Mouse (Mus musculus) MEL (cell line): Measurements from ENCODE around the gene Rsrp1. TPM values are rescaled to one million over a fixed set of nuclear protein-coding genes. Genes with fewer than 3 reads are reported as not detected.
A peak's percentile ranks its signal among the peaks of the same experiment; 100 is the strongest.
"Not testable (repeated sequence)": the region's sequence is repeated elsewhere in the genome, so short reads cannot be mapped to it uniquely, and the experiment has no call there.

Experiments used
- DNase-seq: peaks from one replicate; pipeline ENCODE4 v3.0.0; 2011; ENCODE audit warnings: low read depth, low spot score
- H3K27ac ChIP-seq: 2 replicates; pipeline ENCODE4 v1.5.1; 2012; ENCODE audit warnings: low read depth, mild to moderate bottlenecking, control low read depth, low read length, moderate library complexity; ENCODE audit not compliant: control insufficient read depth
- H3K27me3 ChIP-seq, 2 experiments: fragments of 150-350 bp in 1 of 2; sonication (generic) in 1 of 2; 2 replicates each; pipeline ENCODE4 v1.6.1; 2012; ENCODE audit warnings: low read length in 2 of 2, mild to moderate bottlenecking in 2 of 2, improper control_type of control experiment in 1 of 2, moderate library complexity in 1 of 2; ENCODE audit not compliant: insufficient read depth in 2 of 2, control insufficient read depth in 1 of 2
- H3K36me3 ChIP-seq, 2 experiments: 2 replicates each; pipeline ENCODE4 v1.6.1; 2012 to 2014; ENCODE audit warnings: low read length in 2 of 2, improper control_type of control experiment in 1 of 2, inconsistent platforms in 1 of 2, mild to moderate bottlenecking in 1 of 2; ENCODE audit not compliant: insufficient read depth in 2 of 2, control insufficient read depth in 1 of 2
- H3K4me1 ChIP-seq, 2 experiments: fragments of 150-350 bp in 1 of 2; sonication (generic) in 1 of 2; 2 replicates each; pipeline ENCODE4 v1.6.1; 2012; ENCODE audit warnings: low read length in 2 of 2, improper control_type of control experiment in 1 of 2, mild to moderate bottlenecking in 1 of 2; ENCODE audit not compliant: insufficient read depth in 2 of 2, control insufficient read depth in 1 of 2
- H3K4me3 ChIP-seq, 2 experiments: fragments of 150-350 bp in 1 of 2; sonication (generic) in 1 of 2; 2 replicates each; pipeline ENCODE4 v1.5.1; 2012; ENCODE audit warnings: low read depth in 2 of 2, low read length in 2 of 2, mild to moderate bottlenecking in 2 of 2, moderate library complexity in 2 of 2, control low read depth in 1 of 2, improper control_type of control experiment in 1 of 2; ENCODE audit not compliant: control insufficient read depth in 1 of 2, insufficient read depth in 1 of 2
- H3K79me2 ChIP-seq: 2 replicates; pipeline ENCODE4 v1.6.1; 2012; ENCODE audit warnings: mild to moderate bottlenecking, low read length, moderate library complexity; ENCODE audit not compliant: control insufficient read depth, poor library complexity, insufficient read depth
- H3K9ac ChIP-seq: 2 replicates; pipeline ENCODE4 v1.6.1; 2012; ENCODE audit warnings: low read depth, mild to moderate bottlenecking, control low read depth, low read length, moderate library complexity; ENCODE audit not compliant: control insufficient read depth, poor library complexity, severe bottlenecking
- H3K9me3 ChIP-seq: fragments of 150-350 bp; sonication (generic); replicated peaks from 2 replicates; pipeline ENCODE4 v1.6.1; 2012; ENCODE audit warnings: mild to moderate bottlenecking, low read length, improper control_type of control experiment, moderate library complexity; ENCODE audit not compliant: insufficient read depth
- BHLHE40 ChIP-seq: IDR thresholded peaks from 2 replicates; pipeline ENCODE4 v1.6.1; 2012; ENCODE audit warnings: low read depth, mild to moderate bottlenecking, inconsistent platforms, low read length, improper control_type of control experiment, borderline replicate concordance
- CHD1 ChIP-seq: IDR thresholded peaks from 2 replicates; pipeline ENCODE4 v1.6.1; 2012; ENCODE audit warnings: low read depth, mild to moderate bottlenecking, inconsistent platforms, low read length, improper control_type of control experiment
- CHD2 ChIP-seq: IDR thresholded peaks from 2 replicates; pipeline ENCODE4 v1.6.1; 2011; ENCODE audit warnings: low read length, improper control_type of control experiment
- CTCF ChIP-seq, 3 experiments: IDR thresholded peaks in 2 of 3; conservative IDR thresholded peaks in 1 of 3; 2 replicates each; pipeline ENCODE4 v1.5.1; 2011 to 2012; ENCODE audit warnings: low read length in 3 of 3, low read depth in 2 of 3, mild to moderate bottlenecking in 2 of 3, improper control_type of control experiment in 1 of 3, inconsistent platforms in 1 of 3, mixed read lengths in 1 of 3, moderate library complexity in 1 of 3; ENCODE audit not compliant: control insufficient read depth in 1 of 3, insufficient read depth in 1 of 3, poor library complexity in 1 of 3, severe bottlenecking in 1 of 3
- E2F4 ChIP-seq: IDR thresholded peaks from 2 replicates; pipeline ENCODE4 v1.6.1; 2011; ENCODE audit warnings: low read depth, low read length, improper control_type of control experiment, borderline replicate concordance
- ELF1 ChIP-seq: IDR thresholded peaks from 2 replicates; pipeline ENCODE4 v1.6.1; 2014; ENCODE audit warnings: low read depth, mild to moderate bottlenecking, inconsistent platforms, low read length, improper control_type of control experiment, moderate library complexity
- ETS1 ChIP-seq: IDR thresholded peaks from 2 replicates; pipeline ENCODE4 v1.6.1; 2012; ENCODE audit warnings: low read depth, mild to moderate bottlenecking, inconsistent platforms, low read length, improper control_type of control experiment, moderate library complexity
- GABPA ChIP-seq: IDR thresholded peaks from 2 replicates; pipeline ENCODE4 v1.6.1; 2012; ENCODE audit warnings: low read depth, mild to moderate bottlenecking, inconsistent platforms, low read length, improper control_type of control experiment, moderate library complexity
- GATA1 ChIP-seq: IDR thresholded peaks from 2 replicates; pipeline ENCODE4 v1.6.1; 2011; ENCODE audit warnings: low read depth, low read length, improper control_type of control experiment
- HCFC1 ChIP-seq: IDR thresholded peaks from 2 replicates; pipeline ENCODE4 v1.6.1; 2012; ENCODE audit warnings: low read depth, mild to moderate bottlenecking, inconsistent platforms, low read length, improper control_type of control experiment, moderate library complexity
- JUND ChIP-seq: IDR thresholded peaks from 2 replicates; pipeline ENCODE4 v1.6.1; 2011; ENCODE audit warnings: low read depth, mild to moderate bottlenecking, improper control_type of control experiment, low read length
- KAT2A ChIP-seq: conservative IDR thresholded peaks from 2 replicates; pipeline ENCODE4 v1.6.1; 2012; ENCODE audit warnings: low read depth, low read length, improper control_type of control experiment, inconsistent platforms
- MAFK ChIP-seq: IDR thresholded peaks from 2 replicates; pipeline ENCODE4 v1.6.1; 2011; ENCODE audit warnings: low read depth, mild to moderate bottlenecking, low read length, improper control_type of control experiment, borderline replicate concordance
- MAX ChIP-seq: IDR thresholded peaks from 2 replicates; pipeline ENCODE4 v1.6.1; 2011; ENCODE audit warnings: low read length, improper control_type of control experiment
- MEF2A ChIP-seq: IDR thresholded peaks from 2 replicates; pipeline ENCODE4 v1.6.1; 2014; ENCODE audit warnings: low read depth, mild to moderate bottlenecking, inconsistent platforms, low read length, improper control_type of control experiment; ENCODE audit not compliant: poor library complexity, insufficient replicate concordance, severe bottlenecking; ENCODE audit errors: extremely low read depth
- MXI1 ChIP-seq: IDR thresholded peaks from 2 replicates; pipeline ENCODE4 v1.6.1; 2011; ENCODE audit warnings: mild to moderate bottlenecking, low read depth, low read length, improper control_type of control experiment
- MYB ChIP-seq: IDR thresholded peaks from 2 replicates; pipeline ENCODE4 v1.6.1; 2011; ENCODE audit warnings: mild to moderate bottlenecking, low read depth, low read length, improper control_type of control experiment
- NELFE ChIP-seq: IDR thresholded peaks from 2 replicates; pipeline ENCODE4 v1.6.1; 2011; ENCODE audit warnings: low read depth, low read length, improper control_type of control experiment
- NRF1 ChIP-seq: IDR thresholded peaks from 2 replicates; pipeline ENCODE4 v1.6.1; 2014; ENCODE audit warnings: low read depth, mild to moderate bottlenecking, inconsistent platforms, low read length, improper control_type of control experiment, moderate library complexity; ENCODE audit not compliant: poor library complexity, insufficient read depth, severe bottlenecking
- POLR2A ChIP-seq, 2 experiments: IDR thresholded peaks; 2 replicates each; pipeline ENCODE4 v1.6.1; 2011 to 2012; ENCODE audit warnings: low read length in 2 of 2, mild to moderate bottlenecking in 2 of 2, control low read depth in 1 of 2, improper control_type of control experiment in 1 of 2, low read depth in 1 of 2, moderate library complexity in 1 of 2; ENCODE audit not compliant: control insufficient read depth in 1 of 2, insufficient read depth in 1 of 2, poor library complexity in 1 of 2
- POLR2AphosphoS2 ChIP-seq: IDR thresholded peaks from 2 replicates; pipeline ENCODE4 v1.6.1; 2011; ENCODE audit warnings: low read length, improper control_type of control experiment
- RAD21 ChIP-seq: IDR thresholded peaks from 2 replicates; pipeline ENCODE4 v1.6.1; 2011; ENCODE audit warnings: mild to moderate bottlenecking, low read depth, low read length, improper control_type of control experiment
- RCOR1 ChIP-seq: IDR thresholded peaks from 2 replicates; pipeline ENCODE4 v1.6.1; 2012; ENCODE audit warnings: low read depth, mild to moderate bottlenecking, inconsistent platforms, low read length, improper control_type of control experiment
- SIN3A ChIP-seq: IDR thresholded peaks from 2 replicates; pipeline ENCODE4 v1.6.1; 2012; ENCODE audit warnings: low read length, improper control_type of control experiment, inconsistent platforms
- SMC3 ChIP-seq: IDR thresholded peaks from 2 replicates; pipeline ENCODE4 v1.6.1; 2011; ENCODE audit warnings: low read depth, low read length, improper control_type of control experiment
- TAL1 ChIP-seq: IDR thresholded peaks from 2 replicates; pipeline ENCODE4 v1.6.1; 2012; ENCODE audit warnings: mild to moderate bottlenecking, inconsistent platforms, low read length, moderate library complexity, mixed read lengths
- TBP ChIP-seq: IDR thresholded peaks from 2 replicates; pipeline ENCODE4 v1.8.0; 2011; ENCODE audit warnings: low read depth, low read length, improper control_type of control experiment
- UBTF ChIP-seq: IDR thresholded peaks from 2 replicates; pipeline ENCODE4 v1.6.1; 2012; ENCODE audit warnings: low read depth, mild to moderate bottlenecking, inconsistent platforms, low read length, improper control_type of control experiment, moderate library complexity, borderline replicate concordance; ENCODE audit not compliant: insufficient read depth
- USF1 ChIP-seq: IDR thresholded peaks from 2 replicates; pipeline ENCODE4 v1.6.1; 2014; ENCODE audit warnings: low read depth, mild to moderate bottlenecking, inconsistent platforms, low read length, improper control_type of control experiment, moderate library complexity
- ZC3H11A ChIP-seq: IDR thresholded peaks from 2 replicates; pipeline ENCODE4 v1.6.1; 2012; ENCODE audit warnings: low read depth, mild to moderate bottlenecking, inconsistent platforms, low read length, improper control_type of control experiment
- ZMIZ1 ChIP-seq: IDR thresholded peaks from 2 replicates; pipeline ENCODE4 v1.6.1; 2012; ENCODE audit warnings: low read depth, mild to moderate bottlenecking, inconsistent platforms, low read length, improper control_type of control experiment, moderate library complexity
- polyA plus RNA-seq, 2 experiments: library from polyadenylated mRNA; stranded (reverse) in 1 of 2; unstranded in 1 of 2; fragments of >175 nt in 1 of 2; fragments of >200 nt in 1 of 2; gene quantifications; 2 replicates each; pipeline versions ENCODE4 v1.2.1 to v1.2.4; 2012; ENCODE audit warnings: low replicate concordance in 2 of 2, low read depth in 1 of 2; ENCODE audit not compliant: insufficient read length in 2 of 2, insufficient read depth in 1 of 2, missing spikeins in 1 of 2
- total RNA-seq: library from RNA; depleted of rRNA; stranded (reverse); fragments of 300-350 nt; gene quantifications from 2 replicates; pipeline ENCODE4 v1.2.3, GENCODE M21; 2012

Gene Rsrp1
- total and polyA plus RNA-seq, 3 experiments, result 59.5 to 110 TPM; not detected in 1

- not testable (repeated sequence) for H3K9me3 ChIP-seq, H3K27me3 ChIP-seq, H3K4me3 ChIP-seq, H3K9ac ChIP-seq
- peak overlapping the region; percentile 1; the same call in 1 of the 2 replicates for H3K27ac ChIP-seq
- peaks cover 5 to 16% of the 10 kb centered on the region in 2 experiments for H3K4me1 ChIP-seq
- peak; percentile 64 for DNase-seq
- TF ChIP-seq ZMIZ1 (peak; percentile 48; the same call in 1 of the 2 replicates), POLR2AphosphoS2 (peak; percentile 51; the same call in 1 of the 2 replicates), TBP (peak; percentile 81), POLR2A (IDR thresholded peaks at IDR 0.05; ENCODE audit: control insufficient read depth in 1 of 2, insufficient read depth in 1 of 2, low read depth in 1 of 2, low read length in 2 of 2, poor library complexity in 1 of 2) (peak in 1 of 2 experiments; percentile 68; a peak in 1 of 4 replicates), NELFE (peak; percentile 53)
- H3K36me3 ChIP-seq, result peaks cover 5 to 15% of the 10 kb centered on the region in 2 experiments
- peaks cover 11% of the 10 kb centered on the region for H3K79me2 ChIP-seq
Measured at GRCm38 (mm10) chr4:134911406-134911805, 12.0 kb upstream of the Rsrp1 start.

GRCm38 (mm10) chr4:134913413-134913812 is 10.0 kb upstream of the Rsrp1 start:
- H3K4me3 ChIP-seq, result peak overlapping the region in 1 of 2 experiments; percentile 94; a peak in 2 of 4 replicates
- H3K9me3 ChIP-seq, result no peaks in the 10 kb centered on the region
- H3K4me1 ChIP-seq, result peaks cover 21 to 34% of the 10 kb centered on the region in 2 experiments
- H3K9ac ChIP-seq, result peak overlapping the region; percentile 85; the same call in 1 of the 2 replicates
- no peak overlapping the region for H3K27ac ChIP-seq
- peaks cover 12 to 22% of the 10 kb centered on the region in 2 experiments for H3K36me3 ChIP-seq
- H3K79me2 ChIP-seq, result peaks cover 11% of the 10 kb centered on the region
- no peaks in the 10 kb centered on the region for H3K27me3 ChIP-seq
- peak; percentile 88 for DNase-seq
- TF ChIP-seq E2F4 (no peak), ZMIZ1 (no peak), GATA1 (no peak), ZC3H11A (no peak), TAL1 (no peak), HCFC1 (no peak), GABPA (no peak), ELF1 (no peak), SIN3A (peak; percentile 15; the same call in 1 of the 2 replicates), SMC3 (peak; percentile 37; the same call in 1 of the 2 replicates), RAD21 (peak; percentile 37), JUND (no peak), CHD1 (no peak), POLR2AphosphoS2 (no peak), POLR2A (IDR thresholded peaks at IDR 0.05; ENCODE audit: control insufficient read depth in 1 of 2, insufficient read depth in 1 of 2, low read depth in 1 of 2, low read length in 2 of 2, poor library complexity in 1 of 2) (no peak), BHLHE40 (no peak), NRF1 (no peak), CHD2 (no peak), MYB (no peak), MAX (0 out of 2 replicates have a peak, but pooled peaks have one; percentile 55), MXI1 (peak; percentile 83), ETS1 (no peak), TBP (no peak), KAT2A (no peak), MAFK (no peak), CTCF (IDR thresholded peaks at IDR 0.05 in 2 of 3, conservative IDR thresholded peaks at IDR 0.05 in 1 of 3; ENCODE audit: control insufficient read depth in 1 of 3, insufficient read depth in 1 of 3, low read depth in 2 of 3, low read length in 3 of 3, poor library complexity in 1 of 3, severe bottlenecking in 1 of 3) (peak; percentile 76 to 90 (median 85)), MEF2A (no peak), USF1 (no peak; the same call in 1 of the 2 replicates), RCOR1 (no peak), UBTF (no peak)
